Mouse (Mus musculus): ENCODE results near the gene Sdc4. TPM values are rescaled to one million over a fixed set of nuclear protein-coding genes. Genes with fewer than 3 reads are reported as not detected.
A peak's percentile ranks its signal among the peaks of the same experiment; 100 is the strongest.

Sdc4 gene
- polyA plus RNA-seq, 1 experiment: 6.1 TPM

GRCm38 (mm10) chr2:164452000-164452676 is 8.5 kb upstream of the Sdc4 start:
- H3K4me3 ChIP-seq (replicated peaks): no peak overlapping the region
- peaks cover 66% of the 10 kb centered on the region for H3K27me3 ChIP-seq (replicated peaks)
- no peak for TF ChIP-seq GATA1 (IDR thresholded peaks at IDR 0.05; ENCODE audit: borderline replicate concordance, low read length)
- no peak for TF ChIP-seq FLI1 (IDR thresholded peaks at IDR 0.05; ENCODE audit: low read length)
- peaks cover 16% of the 10 kb centered on the region for H3K9me3 ChIP-seq
- peaks cover 16% of the 10 kb centered on the region for H3K4me1 ChIP-seq
- no peaks in the 10 kb centered on the region for H3K36me3 ChIP-seq (replicated peaks; ENCODE audit: low read length)

GRCm38 (mm10) chr2:164449341-164450042 is 5.8 kb upstream of the Sdc4 start:
- no peaks in the 10 kb centered on the region for H3K36me3 ChIP-seq (replicated peaks; ENCODE audit: low read length)
- no peak overlapping the region for H3K4me3 ChIP-seq (replicated peaks)
- TF ChIP-seq FLI1 (IDR thresholded peaks at IDR 0.05; ENCODE audit: low read length) (no peak), GATA1 (IDR thresholded peaks at IDR 0.05; ENCODE audit: borderline replicate concordance, low read length) (no peak)
- H3K27me3 ChIP-seq (replicated peaks): peaks cover 67% of the 10 kb centered on the region
- 0 out of 2 replicates have a peak, but pooled peaks cover 4% of the 10 kb centered on the region for H3K4me1 ChIP-seq
- peaks cover 16% of the 10 kb centered on the region for H3K9me3 ChIP-seq

GRCm38 (mm10) chr2:164448921-164449320 is 5.2 kb upstream of the Sdc4 start:
- Histone ChIP-seq H3K36me3 (replicated peaks; ENCODE audit: low read length) (no peaks in the 10 kb centered on the region), H3K27me3 (replicated peaks) (peaks cover 69% of the 10 kb centered on the region), H3K4me1 (0 out of 2 replicates have a peak, but pooled peaks cover 4% of the 10 kb centered on the region), H3K9me3 (peaks cover 16% of the 10 kb centered on the region), H3K4me3 (replicated peaks) (no peak overlapping the region)
- TF ChIP-seq FLI1 (IDR thresholded peaks at IDR 0.05; ENCODE audit: low read length) (no peak), GATA1 (IDR thresholded peaks at IDR 0.05; ENCODE audit: borderline replicate concordance, low read length) (no peak)

GRCm38 (mm10) chr2:164448140-164448539 is 4.5 kb upstream of the Sdc4 start:
- H3K27me3 ChIP-seq (replicated peaks): peaks cover 72% of the 10 kb centered on the region
- TF ChIP-seq GATA1 (IDR thresholded peaks at IDR 0.05; ENCODE audit: borderline replicate concordance, low read length) (no peak), FLI1 (IDR thresholded peaks at IDR 0.05; ENCODE audit: low read length) (no peak)
- H3K4me3 ChIP-seq (replicated peaks): no peak overlapping the region
- no peaks in the 10 kb centered on the region for H3K36me3 ChIP-seq (replicated peaks; ENCODE audit: low read length)
- H3K4me1 ChIP-seq: peaks cover 8% of the 10 kb centered on the region
- peaks cover 16% of the 10 kb centered on the region for H3K9me3 ChIP-seq

GRCm38 (mm10) chr2:164446086-164446469 is 2.4 kb upstream of the Sdc4 start:
- TF ChIP-seq GATA1 (IDR thresholded peaks at IDR 0.05; ENCODE audit: borderline replicate concordance, low read length) (no peak), FLI1 (IDR thresholded peaks at IDR 0.05; ENCODE audit: low read length) (no peak)

GRCm38 (mm10) chr2:164445399-164446085 is 1.9 kb upstream of the Sdc4 start:
- H3K36me3 ChIP-seq (replicated peaks; ENCODE audit: low read length): no peaks in the 10 kb centered on the region

More at GRCm38 (mm10) chr2:164446086-164446469, 2.4 kb upstream of the Sdc4 start:
- H3K4me1 ChIP-seq: peaks cover 20% of the 10 kb centered on the region
- H3K4me3 ChIP-seq (replicated peaks): no peak overlapping the region
- H3K27me3 ChIP-seq (replicated peaks): peaks cover 75% of the 10 kb centered on the region
- no peaks in the 10 kb centered on the region for H3K36me3 ChIP-seq (replicated peaks; ENCODE audit: low read length)
- peaks cover 16% of the 10 kb centered on the region for H3K9me3 ChIP-seq

GRCm38 (mm10) chr2:164444701-164445100 is 1.0 kb upstream of the Sdc4 start:
- TF ChIP-seq FLI1 (IDR thresholded peaks at IDR 0.05; ENCODE audit: low read length) (no peak), GATA1 (IDR thresholded peaks at IDR 0.05; ENCODE audit: borderline replicate concordance, low read length) (no peak)
- peaks cover 77% of the 10 kb centered on the region for H3K27me3 ChIP-seq (replicated peaks)
- peaks cover 23% of the 10 kb centered on the region for H3K4me1 ChIP-seq
- H3K4me3 ChIP-seq (replicated peaks): no peak overlapping the region
- H3K9me3 ChIP-seq: peaks cover 5% of the 10 kb centered on the region
- H3K36me3 ChIP-seq (replicated peaks; ENCODE audit: low read length): no peaks in the 10 kb centered on the region

More at GRCm38 (mm10) chr2:164445399-164446085, 1.9 kb upstream of the Sdc4 start:
- Histone ChIP-seq H3K27me3 (replicated peaks) (peaks cover 76% of the 10 kb centered on the region), H3K4me3 (replicated peaks) (no peak overlapping the region), H3K4me1 (peaks cover 23% of the 10 kb centered on the region), H3K9me3 (peaks cover 14% of the 10 kb centered on the region)
- TF ChIP-seq GATA1 (IDR thresholded peaks at IDR 0.05; ENCODE audit: borderline replicate concordance, low read length) (no peak), FLI1 (IDR thresholded peaks at IDR 0.05; ENCODE audit: low read length) (no peak)

- Histone ChIP-seq H3K36me3 (replicated peaks; ENCODE audit: low read length) (no peaks in the 10 kb centered on the region), H3K4me1 (peaks cover 23% of the 10 kb centered on the region), H3K27me3 (replicated peaks) (peaks cover 78% of the 10 kb centered on the region), H3K4me3 (replicated peaks) (peak overlapping the region; percentile 87), H3K9me3 (no peaks in the 10 kb centered on the region)
- no peak for TF ChIP-seq FLI1 (IDR thresholded peaks at IDR 0.05; ENCODE audit: low read length)
- no peak for TF ChIP-seq GATA1 (IDR thresholded peaks at IDR 0.05; ENCODE audit: borderline replicate concordance, low read length)
These were observed 643 bp downstream of the Sdc4 start for GRCm38 (mm10) chr2:164443051-164443437.

- H3K4me1 ChIP-seq: peaks cover 23% of the 10 kb centered on the region
- H3K36me3 ChIP-seq (replicated peaks; ENCODE audit: low read length): no peaks in the 10 kb centered on the region
- peak overlapping the region; percentile 87 for H3K4me3 ChIP-seq (replicated peaks)
- TF ChIP-seq FLI1 (IDR thresholded peaks at IDR 0.05; ENCODE audit: low read length): no peak
- no peak for TF ChIP-seq GATA1 (IDR thresholded peaks at IDR 0.05; ENCODE audit: borderline replicate concordance, low read length)
- peaks cover 83% of the 10 kb centered on the region for H3K27me3 ChIP-seq (replicated peaks)
- no peaks in the 10 kb centered on the region for H3K9me3 ChIP-seq
These were observed 1.2 kb downstream of the Sdc4 start for GRCm38 (mm10) chr2:164442315-164443050.

All from megakaryocyte, embryonic 14.5 days (primary cell).